Mouse (Mus musculus): ENCODE data around the gene Pramel1.
"Not testable (repeated sequence)": the region's sequence is repeated elsewhere in the genome, so short reads cannot be mapped to it uniquely, and the experiment has no call there.

Pramel1 gene

DNA sequence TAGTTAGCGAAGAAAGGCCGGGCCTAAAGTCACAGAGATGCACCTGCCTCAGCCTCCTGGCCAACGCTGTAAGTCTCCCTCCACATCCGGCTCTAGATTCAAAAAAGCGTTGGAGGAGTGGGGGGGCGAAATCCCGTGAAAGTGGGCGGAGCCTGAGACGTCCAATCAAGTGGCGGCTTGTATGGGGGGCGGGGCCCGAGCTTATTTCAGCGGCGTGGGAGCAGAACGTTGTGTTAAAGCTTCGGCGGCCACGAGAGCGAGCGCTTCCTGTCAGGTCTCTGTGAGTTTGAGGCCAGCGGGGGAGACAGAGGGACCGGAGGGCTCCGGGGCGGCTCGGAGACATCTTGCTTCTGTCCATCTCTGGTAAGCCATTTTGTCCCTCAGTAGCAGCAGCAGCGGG is at the start of gene Pramel1:
Gene Pramel1 (plus strand): TSS at position 248 of the 400 bp plus-strand sequence.
- DNase-seq, result no peak

DNA sequence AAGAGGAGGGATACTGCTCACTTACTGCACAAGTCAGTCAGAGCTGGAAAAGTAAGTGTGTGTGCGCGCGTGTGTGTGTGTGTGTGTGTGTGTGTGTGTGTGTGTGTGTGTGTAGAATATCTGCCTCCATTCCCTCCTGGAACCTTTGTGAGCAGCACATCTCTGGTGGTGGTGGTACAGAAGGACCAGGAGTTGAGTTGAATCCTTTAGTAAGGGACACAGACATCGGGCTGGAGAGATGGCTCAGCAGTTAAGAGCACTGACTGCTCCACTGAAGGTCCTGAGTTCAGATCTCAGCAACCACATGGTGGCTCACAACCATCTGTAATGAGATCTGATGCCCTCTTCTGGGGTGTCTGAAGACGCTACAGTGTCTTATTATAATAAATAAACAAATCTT is 48.7 kb upstream of the Pramel1 start:
- not testable (repeated sequence) for DNase-seq

- no peak for DNase-seq
Measured at GRCm38 (mm10) chr4:143348678-143349077, 45.5 kb upstream of the Pramel1 start.

DNA sequence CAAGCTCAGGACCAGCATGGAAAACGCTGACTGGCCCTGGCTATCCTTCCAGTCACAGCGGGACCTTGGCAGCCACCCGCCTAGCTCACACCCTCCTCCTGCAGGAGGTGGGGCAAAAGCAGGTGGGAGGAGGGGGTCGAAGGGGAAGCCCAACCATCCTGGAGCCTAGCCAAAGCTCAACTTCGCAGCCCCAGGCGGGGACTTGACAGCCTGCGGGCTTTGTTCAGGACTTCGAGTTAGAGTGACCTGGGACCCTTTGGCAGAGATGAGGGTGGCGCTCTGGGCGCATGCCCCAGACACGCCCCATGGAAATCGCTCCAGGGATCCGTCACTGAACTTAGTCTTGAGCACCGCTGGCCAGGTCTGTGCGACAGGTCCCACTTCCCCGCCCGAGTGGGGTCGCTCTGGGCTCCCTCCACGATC is 44.7 kb upstream of the Pramel1 start, which contains the start of gene Lrrc38:
Gene Lrrc38 (plus strand): TSS at position 274 of the 423 bp plus-strand sequence.
- peak; percentile 27 for DNase-seq

GRCm38 (mm10) chr4:143350047-143351015 is 43.9 kb upstream of the Pramel1 start:
- peak; percentile 7 for DNase-seq

GRCm38 (mm10) chr4:143352301-143352700 is 41.9 kb upstream of the Pramel1 start:
- DNase-seq, result no peak

DNA sequence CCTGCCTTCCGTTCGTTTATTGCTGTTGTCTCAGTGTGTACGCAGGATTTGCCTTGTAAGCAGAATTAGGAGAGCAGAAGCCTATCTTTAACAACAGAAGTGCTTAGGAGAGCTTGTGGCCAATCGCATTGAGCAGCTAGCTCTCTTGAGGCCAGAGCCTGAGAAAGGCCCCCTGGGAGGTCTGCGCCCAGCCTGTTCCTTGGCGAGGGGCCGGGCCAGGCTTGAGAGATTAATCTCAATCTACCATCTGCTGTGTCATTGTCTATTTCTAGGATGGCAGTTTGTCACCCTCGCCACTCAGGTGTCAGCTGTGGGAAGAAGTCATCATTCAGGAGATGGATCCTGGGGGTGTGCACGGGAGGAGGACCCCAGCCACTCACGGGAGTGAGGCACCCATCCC is 32.7 kb upstream of the Pramel1 start:
- DNase-seq, result no peak

DNA sequence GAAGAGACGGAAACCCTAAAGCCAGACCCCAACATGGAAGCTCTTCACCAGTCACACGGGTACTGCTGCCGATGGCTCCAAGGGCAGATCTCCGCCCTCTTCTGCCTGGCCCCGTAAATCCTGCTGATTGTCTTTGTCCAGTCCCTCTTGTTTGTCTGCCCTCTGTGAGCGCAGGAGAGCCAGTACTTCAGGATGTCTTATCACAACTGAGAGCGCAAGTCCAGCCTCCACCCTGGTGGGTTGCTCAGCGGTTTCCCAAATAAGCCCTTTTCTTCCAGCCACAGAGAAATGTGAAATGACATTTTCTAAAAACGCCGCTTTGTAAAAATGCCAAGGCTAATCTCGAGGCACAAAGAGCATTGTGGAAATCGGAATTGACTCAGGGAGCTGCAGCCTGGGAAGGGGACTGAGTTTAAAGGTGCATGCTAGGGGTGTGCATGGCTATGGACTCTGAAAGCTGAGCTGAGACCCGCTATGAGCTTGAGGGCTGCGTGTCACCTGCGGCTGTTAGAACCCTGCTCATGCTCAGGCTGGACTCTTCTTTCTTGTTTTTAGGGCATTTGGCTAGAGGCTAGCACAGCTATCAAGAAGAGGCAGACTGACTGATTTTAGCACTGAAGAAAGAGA is 27.7 kb upstream of the Pramel1 start:
- no peak for DNase-seq

DNA sequence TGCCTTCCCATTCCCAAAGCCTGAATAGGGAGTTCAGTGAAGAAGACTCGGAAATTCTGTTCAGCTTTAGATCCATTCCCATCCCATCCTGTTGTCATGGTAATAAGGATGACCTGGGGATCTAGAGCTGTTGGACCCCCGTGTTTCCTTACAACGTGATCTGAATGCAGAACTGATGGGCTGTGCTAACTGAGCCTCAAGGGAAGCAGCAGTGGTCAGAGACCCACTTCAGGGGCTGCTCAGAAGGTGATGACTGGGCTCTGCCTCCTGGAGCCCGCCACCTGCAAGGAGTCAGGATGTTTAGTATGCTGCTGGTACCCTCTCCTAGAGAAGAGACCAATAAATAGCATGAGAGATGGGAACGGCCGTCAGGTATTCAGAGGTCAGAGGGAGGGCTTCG is 14.7 kb upstream of the Pramel1 start:
- DNase-seq, result no peak

DNA sequence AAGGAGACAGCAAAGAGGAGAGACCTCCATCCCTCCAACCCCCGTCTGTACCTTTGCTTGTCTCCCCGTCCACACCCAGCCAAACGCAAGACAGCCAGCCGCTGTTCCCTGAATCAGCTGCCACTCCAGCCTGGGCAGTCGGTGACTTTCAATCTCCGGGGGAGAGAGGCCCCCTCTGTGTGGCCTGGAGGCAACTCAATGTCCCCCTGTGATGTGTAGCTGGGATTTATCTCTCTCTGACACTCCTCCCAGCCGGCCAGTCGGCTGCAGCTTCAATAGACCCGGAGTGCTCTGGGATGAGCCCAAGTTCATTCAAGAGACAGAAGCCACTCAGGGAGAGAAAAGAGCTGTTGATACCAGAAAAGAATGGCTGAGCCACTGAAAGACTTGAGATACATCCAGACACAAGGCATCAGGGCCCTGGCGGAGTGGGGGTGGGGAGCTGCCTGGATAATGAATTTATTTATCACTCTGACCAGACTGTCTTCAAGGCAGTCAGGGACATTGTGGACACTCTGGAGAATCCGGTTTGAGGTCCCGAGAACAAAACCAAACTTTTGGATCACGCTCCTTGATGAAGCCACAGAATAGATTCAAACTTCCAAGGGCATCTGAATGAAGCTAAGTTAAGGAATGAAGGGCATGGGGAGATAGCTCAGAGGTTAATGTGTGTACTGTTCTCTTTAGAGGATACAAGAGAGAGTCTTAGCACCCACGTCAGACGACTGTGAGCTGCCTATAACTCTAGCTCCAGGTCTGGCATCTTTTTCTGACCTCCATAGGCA is 14.1 kb upstream of the Pramel1 start:
- peak; percentile 7 for DNase-seq

GRCm38 (mm10) chr4:143380716-143381004 is 13.6 kb upstream of the Pramel1 start:
- peak; percentile 71 for DNase-seq

GRCm38 (mm10) chr4:143382163-143382562 is 12.1 kb upstream of the Pramel1 start:
- no peak for DNase-seq

GRCm38 (mm10) chr4:143383646-143384045 is 10.6 kb upstream of the Pramel1 start:
- no peak for DNase-seq

DNA sequence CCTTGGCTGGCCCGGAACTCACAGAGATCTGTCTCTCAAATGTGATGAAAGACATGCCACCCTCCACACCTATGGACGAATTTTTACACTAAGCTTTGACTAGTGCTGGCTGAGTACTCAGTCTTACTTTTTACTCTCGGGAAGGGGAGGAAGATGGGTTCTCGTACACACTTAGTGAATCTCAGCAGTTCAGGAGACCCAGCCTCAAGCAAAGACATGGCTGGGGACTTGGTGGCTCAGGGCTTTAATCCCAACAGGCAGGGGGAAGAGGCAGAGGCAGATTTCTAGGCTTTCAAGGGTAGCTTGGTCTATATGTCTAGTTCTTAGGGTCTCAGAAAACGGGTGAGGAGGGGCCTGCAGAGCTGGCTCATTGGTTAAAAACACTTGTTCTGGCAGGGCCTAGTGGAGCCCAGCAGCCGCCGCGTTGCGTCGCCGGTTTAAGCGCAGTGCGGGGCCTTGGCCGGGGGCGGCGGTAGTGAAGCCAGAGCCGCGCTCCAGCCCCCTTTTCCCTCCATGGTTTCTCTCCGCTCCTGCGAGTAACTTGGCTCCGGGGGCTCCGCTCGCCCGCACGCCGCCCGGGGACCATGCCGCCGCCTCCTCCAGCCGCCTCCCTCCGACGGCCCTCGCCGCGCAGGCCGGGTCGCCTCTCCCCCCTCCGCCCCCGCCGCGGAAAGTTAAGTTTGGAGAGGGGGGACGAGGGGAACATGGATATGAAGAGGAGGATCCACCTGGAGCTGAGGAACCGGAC is 5.1 kb upstream of the Pramel1 start:
- peak; percentile 66 for DNase-seq

DNA sequence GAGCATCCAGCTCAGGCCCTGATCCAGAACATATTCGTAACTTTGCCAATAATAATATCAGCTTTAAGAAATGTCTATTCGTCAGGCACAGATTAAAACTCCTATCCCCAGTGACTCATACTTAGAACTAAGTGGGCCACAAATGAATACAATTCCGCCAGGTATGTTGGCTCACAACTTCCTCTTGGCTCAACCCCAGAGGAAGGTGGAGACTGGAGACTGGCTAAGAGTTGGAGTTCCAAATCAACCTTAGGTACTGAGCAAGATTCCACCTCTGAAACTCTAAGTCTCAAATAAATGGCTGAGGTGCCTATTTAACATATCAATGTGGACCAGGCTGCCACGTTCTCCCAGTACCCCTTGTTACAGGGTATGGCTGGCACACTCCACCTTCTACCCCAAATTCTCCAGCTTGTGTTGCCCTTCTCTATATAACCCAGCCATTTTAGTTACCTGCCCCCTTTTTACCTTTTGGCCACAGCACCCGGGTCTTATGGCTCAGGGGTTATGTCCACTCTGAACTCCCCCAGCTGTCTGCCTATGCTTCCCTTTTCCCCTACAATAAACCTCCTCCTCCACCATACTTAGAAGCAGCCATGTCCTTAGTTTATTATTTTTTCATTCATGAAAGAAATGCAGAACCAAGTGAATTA is 17.5 kb downstream of the Pramel1 start:
- no peak for DNase-seq

- peak; percentile 94 for DNase-seq
Measured at GRCm38 (mm10) chr4:143412219-143413092, 18.2 kb downstream of the Pramel1 start, which contains the start of gene Pramef8. TSS of gene Pramef8 (plus strand) at chr4:143412426.

- no peak for DNase-seq
Measured at GRCm38 (mm10) chr4:143413621-143414020, 19.4 kb downstream of the Pramel1 start.

GRCm38 (mm10) chr4:143414121-143414520 is 19.9 kb downstream of the Pramel1 start:
- DNase-seq, result no peak

- not testable (repeated sequence) for DNase-seq
Measured at GRCm38 (mm10) chr4:143426770-143427169, 32.5 kb downstream of the Pramel1 start.

All from kidney, postnatal 10 days (tissue).